Mouse (Mus musculus): ENCODE data around the gene Agap2. TPM values are rescaled to one million over a fixed set of nuclear protein-coding genes. Genes with fewer than 3 reads are reported as not detected.
A peak's percentile ranks its signal among the peaks of the same experiment; 100 is the strongest.

The Agap2 gene
- 5.2 and 7.7 TPM in 2 replicates for polyA plus RNA-seq (2012; rRNA removed)

DNA sequence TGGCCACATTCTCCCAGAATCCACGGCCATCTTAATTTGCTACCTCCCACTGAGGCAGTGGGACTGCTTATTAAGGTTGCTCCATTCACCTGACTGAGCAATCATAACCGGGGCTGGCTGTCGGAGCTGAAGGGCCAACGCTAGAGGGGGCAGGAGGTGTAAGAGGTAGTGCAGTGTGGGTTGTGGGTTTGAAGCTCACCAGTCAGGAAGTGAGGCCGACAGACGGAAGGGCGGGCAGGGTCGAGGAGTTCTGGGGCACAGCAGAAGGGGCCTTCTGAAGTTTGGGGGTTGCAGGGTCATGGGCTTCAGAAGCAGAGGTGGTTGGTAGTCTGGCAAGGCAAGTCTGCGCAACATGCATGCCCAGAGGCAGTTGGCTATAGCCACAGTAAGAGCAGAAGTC, at the start of gene Agap2:
Agap2 (plus strand) TSS at position 205 of the 400 bp plus-strand sequence.
- Histone ChIP-seq H3K4me3 (replicated peaks; ENCODE audit: extremely low read depth, low read depth, low read length) (peak within 1 kb of the TSS; percentile 57), H3K4me1 (ENCODE audit: control insufficient read depth, insufficient read depth, low read length) (peaks cover 3% of the 10 kb centered on the region)
- WGBS = 47% methylated on average over 9 of the region's 9 CpGs
- no peak for DNase-seq
- TF ChIP-seq CTCF (IDR thresholded peaks at IDR 0.05; ENCODE audit: insufficient read depth, low read length) = 0 out of 2 replicates have a peak, but pooled peaks have one; percentile 3
- no peak for TF ChIP-seq POLR2A (IDR thresholded peaks at IDR 0.05; ENCODE audit: borderline replicate concordance, extremely low read depth, low read depth, low read length)

DNA sequence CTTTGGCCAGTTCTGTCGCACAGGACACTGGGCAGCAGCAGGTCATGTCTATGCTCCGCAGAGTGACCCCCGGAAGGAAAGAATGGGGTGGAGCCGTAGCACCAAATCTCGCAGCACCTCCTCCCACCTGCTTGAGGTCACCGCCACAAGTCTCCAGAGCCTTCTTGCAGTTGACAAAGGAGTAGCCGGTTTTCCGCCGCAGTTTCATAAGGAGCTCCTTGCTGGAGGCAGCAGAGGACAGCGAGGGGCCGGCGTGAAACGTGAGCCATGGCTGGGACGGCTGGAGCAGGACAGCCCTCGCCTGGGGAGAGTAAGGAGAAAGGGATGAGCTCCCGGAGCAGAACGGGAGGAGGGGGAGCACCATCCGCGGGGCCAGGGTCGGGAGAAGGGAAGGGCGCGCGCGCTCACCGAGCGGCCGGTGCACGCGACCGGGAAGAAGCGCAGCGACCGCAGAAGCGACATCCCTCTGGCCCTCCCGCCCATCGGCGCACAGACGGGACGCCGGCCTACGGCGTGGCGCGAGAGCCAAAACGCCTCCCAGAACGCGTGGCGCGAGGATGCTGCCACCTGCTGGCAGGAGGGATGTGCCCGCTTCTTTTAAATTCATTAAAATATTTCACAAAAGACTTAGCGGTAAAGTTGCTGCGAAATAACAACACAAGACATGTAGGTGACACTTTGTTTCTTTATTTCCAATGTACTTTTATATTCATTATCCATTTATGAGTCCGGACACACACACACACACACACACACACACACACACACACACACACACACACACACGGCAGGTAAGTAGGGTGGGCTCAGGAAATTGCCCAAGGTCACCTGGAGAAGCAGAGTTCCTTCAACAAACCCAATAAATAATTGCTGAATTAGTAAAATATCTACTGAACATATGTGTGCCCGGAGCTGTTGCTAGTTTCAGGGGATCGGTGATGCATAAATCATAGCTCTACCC, 44.5 kb upstream of the Agap2 start, which contains the start of gene Tsfm:
Tsfm (minus strand) TSS at position 505 of the 961 bp plus-strand sequence.
- DNase-seq = peak; percentile 90
- WGBS = 4% methylated on average over 56 of the region's 56 CpGs
- H3K4me1 ChIP-seq (ENCODE audit: control insufficient read depth, insufficient read depth, low read length) = peaks cover 3% of the 10 kb centered on the region; the same call in 1 of the 2 replicates
- TF ChIP-seq POLR2A (IDR thresholded peaks at IDR 0.05; ENCODE audit: borderline replicate concordance, extremely low read depth, low read depth, low read length) (peak; percentile 55; the same call in 1 of the 2 replicates), CTCF (IDR thresholded peaks at IDR 0.05; ENCODE audit: insufficient read depth, low read length) (peak; percentile 94)
- H3K4me3 ChIP-seq (replicated peaks; ENCODE audit: extremely low read depth, low read depth, low read length) = peak within 1 kb of the TSS; percentile 96

DNA sequence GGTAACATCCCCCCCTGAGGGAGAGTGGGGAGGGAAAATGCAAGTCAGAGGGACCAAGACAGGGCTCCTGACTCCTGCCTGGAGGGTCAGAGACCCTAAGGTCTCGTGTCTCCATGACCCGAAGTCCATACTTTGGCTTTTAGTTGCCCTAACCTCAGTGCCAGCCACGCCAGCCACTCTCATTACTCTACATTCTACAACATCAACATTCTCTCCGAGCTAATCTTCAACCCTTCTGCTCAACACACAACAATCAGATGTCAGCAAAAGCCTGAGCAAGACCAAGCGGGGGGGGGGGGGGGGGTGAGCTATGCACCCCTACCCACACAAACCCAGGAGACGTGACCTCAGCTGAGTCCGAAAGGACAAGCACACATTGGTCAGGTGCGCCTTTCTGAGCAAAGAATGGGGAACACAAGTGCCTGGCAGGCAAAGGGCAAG, 41.8 kb upstream of the Agap2 start:
- no peak for DNase-seq
- 77% methylated on average over 8 of the region's 8 CpGs for WGBS
- no peak for TF ChIP-seq POLR2A (IDR thresholded peaks at IDR 0.05; ENCODE audit: borderline replicate concordance, extremely low read depth, low read depth, low read length)
- TF ChIP-seq CTCF (IDR thresholded peaks at IDR 0.05; ENCODE audit: insufficient read depth, low read length) = no peak
- Histone ChIP-seq H3K4me1 (ENCODE audit: control insufficient read depth, insufficient read depth, low read length) (peaks cover 3% of the 10 kb centered on the region; the same call in 1 of the 2 replicates), H3K4me3 (replicated peaks; ENCODE audit: extremely low read depth, low read depth, low read length) (no peak overlapping the region)

DNA sequence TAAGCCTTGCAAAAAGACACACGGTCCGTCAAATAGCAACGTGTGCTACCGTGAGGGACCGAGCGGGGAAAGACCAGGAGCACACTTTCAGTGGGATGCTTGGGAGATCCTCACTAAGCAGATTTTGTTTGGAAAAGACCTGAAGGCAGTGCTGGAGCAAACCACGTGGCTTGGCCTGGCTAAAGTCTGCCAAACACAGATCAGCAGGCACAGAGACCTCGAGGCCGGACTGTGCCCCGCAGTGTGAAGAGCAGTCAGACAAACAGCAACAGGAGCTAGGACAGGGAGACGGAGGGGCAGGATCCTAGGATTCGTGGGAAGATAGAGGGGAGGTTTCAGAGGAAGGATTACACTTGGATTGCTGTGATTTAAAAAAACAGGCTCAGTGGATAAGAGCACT, 38.8 kb upstream of the Agap2 start:
- H3K4me3 ChIP-seq (replicated peaks; ENCODE audit: extremely low read depth, low read depth, low read length) = no peak overlapping the region
- H3K4me1 ChIP-seq (ENCODE audit: control insufficient read depth, insufficient read depth, low read length) = 0 out of 2 replicates have a peak, but pooled peaks cover 3% of the 10 kb centered on the region
- 80% methylated on average over 12 of the region's 12 CpGs for WGBS
- no peak for DNase-seq
- no peak for TF ChIP-seq POLR2A (IDR thresholded peaks at IDR 0.05; ENCODE audit: borderline replicate concordance, extremely low read depth, low read depth, low read length)
- no peak for TF ChIP-seq CTCF (IDR thresholded peaks at IDR 0.05; ENCODE audit: insufficient read depth, low read length)

DNA sequence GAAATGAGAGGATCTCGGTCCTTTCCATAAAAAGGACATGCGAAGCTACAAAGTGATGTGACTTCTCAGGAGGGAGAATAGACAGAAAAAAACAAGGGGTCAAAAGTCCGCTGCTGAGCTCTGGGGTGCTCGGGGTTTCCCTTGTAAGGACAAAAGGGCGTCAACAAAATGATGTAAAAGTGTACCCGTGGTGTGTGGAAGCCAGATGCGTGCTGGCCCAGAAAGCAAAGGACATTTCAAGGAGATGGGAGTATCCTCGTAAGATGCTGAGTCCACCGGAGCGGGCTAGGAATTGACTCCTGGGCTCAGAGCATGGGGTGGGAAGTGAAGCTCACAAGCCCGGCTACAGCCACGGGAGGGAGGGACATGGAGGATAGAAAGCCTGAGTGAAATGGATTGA, 37.4 kb upstream of the Agap2 start:
- DNase-seq = no peak
- TF ChIP-seq CTCF (IDR thresholded peaks at IDR 0.05; ENCODE audit: insufficient read depth, low read length) (no peak), POLR2A (IDR thresholded peaks at IDR 0.05; ENCODE audit: borderline replicate concordance, extremely low read depth, low read depth, low read length) (no peak)
- 73% methylated on average over 12 of the region's 12 CpGs for WGBS
- Histone ChIP-seq H3K4me1 (ENCODE audit: control insufficient read depth, insufficient read depth, low read length) (0 out of 2 replicates have a peak, but pooled peaks cover 3% of the 10 kb centered on the region), H3K4me3 (replicated peaks; ENCODE audit: extremely low read depth, low read depth, low read length) (no peak overlapping the region)

- Histone ChIP-seq H3K4me1 (ENCODE audit: control insufficient read depth, insufficient read depth, low read length) (0 out of 2 replicates have a peak, but pooled peaks cover 3% of the 10 kb centered on the region), H3K4me3 (replicated peaks; ENCODE audit: extremely low read depth, low read depth, low read length) (peak overlapping the region; percentile 79)
- TF ChIP-seq CTCF (IDR thresholded peaks at IDR 0.05; ENCODE audit: insufficient read depth, low read length) (no peak), POLR2A (IDR thresholded peaks at IDR 0.05; ENCODE audit: borderline replicate concordance, extremely low read depth, low read depth, low read length) (no peak)
- WGBS = 3% methylated on average over 20 of the region's 20 CpGs
- DNase-seq = no peak
These were observed 34.4 kb upstream of the Agap2 start for GRCm38 (mm10) chr10:127040569-127041214.

DNA sequence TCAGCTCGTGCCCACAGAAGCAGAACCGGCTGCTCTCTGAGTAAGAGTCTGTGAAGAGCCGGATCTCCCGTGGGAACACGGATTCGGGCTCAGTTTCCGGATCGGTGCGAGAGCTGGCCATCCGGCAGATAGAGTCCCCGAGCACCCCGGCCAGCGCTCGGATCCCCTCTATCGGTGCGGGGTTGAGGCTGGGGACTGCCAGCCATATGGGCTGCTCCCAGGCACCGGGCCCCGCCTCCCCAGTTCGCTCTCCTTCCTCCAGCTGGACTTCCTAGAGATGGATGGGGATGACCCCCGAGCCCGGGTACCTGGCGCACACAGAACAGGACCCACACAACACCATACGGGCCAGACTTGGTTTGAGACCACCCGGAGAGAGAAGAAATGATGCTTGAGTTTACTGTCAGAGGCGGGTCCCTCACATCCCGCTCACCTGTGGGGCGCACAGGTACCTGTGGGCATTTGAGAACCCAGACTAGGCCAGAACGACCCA, 33.8 kb upstream of the Agap2 start, which contains the start of the genes Mettl1 and Eef1akmt3:
Mettl1 (plus strand) TSS at position 141 of the 493 bp plus-strand sequence.
Eef1akmt3 (minus strand) TSS at position 240 of the 493 bp plus-strand sequence.
- Histone ChIP-seq H3K4me1 (ENCODE audit: control insufficient read depth, insufficient read depth, low read length) (0 out of 2 replicates have a peak, but pooled peaks cover 3% of the 10 kb centered on the region), H3K4me3 (replicated peaks; ENCODE audit: extremely low read depth, low read depth, low read length) (peak within 1 kb of the TSS; percentile 88)
- WGBS = under 1% methylated on average over 28 of the region's 28 CpGs
- DNase-seq = no peak
- TF ChIP-seq POLR2A (IDR thresholded peaks at IDR 0.05; ENCODE audit: borderline replicate concordance, extremely low read depth, low read depth, low read length) = no peak
- no peak for TF ChIP-seq CTCF (IDR thresholded peaks at IDR 0.05; ENCODE audit: insufficient read depth, low read length)

DNA sequence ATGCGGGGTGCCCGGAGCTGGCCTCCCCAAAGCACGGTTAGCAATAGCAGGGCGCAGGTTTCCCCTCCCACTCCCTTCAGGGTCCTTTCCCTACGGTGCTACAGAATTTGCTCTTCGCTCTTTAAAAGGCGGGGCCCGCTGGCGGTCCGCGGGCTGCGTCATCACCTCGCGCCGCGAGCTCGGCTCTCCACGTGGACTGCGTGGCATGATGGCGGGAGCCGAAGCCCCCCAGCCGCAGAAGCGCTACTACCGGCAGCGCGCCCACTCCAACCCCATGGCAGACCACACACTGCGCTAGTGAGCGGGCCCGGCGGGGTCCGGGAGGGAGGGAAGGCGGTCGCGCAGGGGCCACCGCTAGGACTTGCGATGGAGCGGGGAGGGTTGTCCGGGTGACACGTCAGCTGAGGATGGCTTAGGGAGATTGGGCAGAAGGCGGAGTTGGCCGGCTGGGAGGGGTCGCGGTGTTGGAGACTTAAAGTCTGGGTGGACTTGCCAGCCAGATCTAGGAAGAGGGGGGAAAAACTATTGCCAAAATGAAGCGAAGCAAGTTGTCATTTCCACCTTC, 33.2 kb upstream of the Agap2 start:
- 1% methylated on average over 44 of the region's 44 CpGs for WGBS
- TF ChIP-seq POLR2A (IDR thresholded peaks at IDR 0.05; ENCODE audit: borderline replicate concordance, extremely low read depth, low read depth, low read length) = no peak
- no peak for TF ChIP-seq CTCF (IDR thresholded peaks at IDR 0.05; ENCODE audit: insufficient read depth, low read length)
- Histone ChIP-seq H3K4me3 (replicated peaks; ENCODE audit: extremely low read depth, low read depth, low read length) (peak overlapping the region; percentile 88), H3K4me1 (ENCODE audit: control insufficient read depth, insufficient read depth, low read length) (0 out of 2 replicates have a peak, but pooled peaks cover 3% of the 10 kb centered on the region)
- peak; percentile 91 for DNase-seq

Measured in lung, adult 2 months (tissue).